Mouse (Mus musculus) urinary bladder, postnatal 14 days (tissue): ENCODE measurements around the gene Rims4.
A peak's percentile ranks its signal among the peaks of the same experiment; 100 is the strongest.

Experiments used
- DNase-seq: peaks from one replicate; pipeline ENCODE4 v3.0.0; 2021; ENCODE audit warnings: low spot score

Rims4 gene

DNA sequence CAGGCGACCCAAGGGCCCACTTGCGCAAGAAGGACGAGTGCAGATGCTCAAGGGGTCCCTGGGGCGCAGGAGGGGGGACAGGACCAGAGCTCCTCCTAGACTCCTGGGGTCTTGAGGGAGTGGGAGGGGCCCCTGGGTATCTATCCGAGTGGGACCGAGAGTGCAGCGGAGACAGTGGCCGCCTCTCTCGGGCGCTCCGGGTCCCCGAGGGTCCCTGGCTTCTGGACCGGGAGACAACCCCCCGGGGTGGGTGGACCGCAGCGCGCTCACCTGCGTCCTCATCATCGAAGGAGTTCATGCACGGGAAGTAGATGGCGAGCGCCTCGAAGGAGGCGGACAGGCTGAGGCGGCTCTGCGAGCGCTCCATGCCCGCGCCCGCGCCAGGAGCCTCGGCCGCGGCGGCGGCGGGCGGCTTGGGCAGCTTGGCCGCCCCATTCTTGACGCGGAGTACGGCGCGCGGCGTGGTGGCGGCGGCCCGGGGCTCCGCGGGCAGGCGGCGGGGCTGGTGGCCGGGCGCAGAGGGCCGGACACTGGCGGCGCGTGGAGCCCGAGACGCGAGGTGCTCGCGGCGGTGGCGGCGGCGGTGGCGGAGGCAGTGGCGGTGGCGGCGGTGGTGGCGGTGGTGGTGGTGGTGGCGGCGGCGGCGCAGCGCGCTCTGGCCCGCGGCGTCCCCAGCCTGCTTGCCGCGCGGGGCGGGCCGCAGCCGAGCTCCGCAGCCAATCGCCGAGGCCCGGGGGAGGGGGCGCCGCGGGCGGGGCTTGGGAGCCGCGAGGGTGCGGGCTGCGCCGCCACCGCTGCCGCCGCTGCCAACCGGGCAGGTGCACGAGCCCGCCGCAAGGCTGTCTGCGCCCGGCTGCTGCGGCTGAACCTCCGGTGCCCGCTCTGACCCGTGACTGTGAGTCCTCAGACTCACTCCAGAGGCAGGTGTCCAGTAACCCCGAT is at the start of gene Rims4:
Gene Rims4, minus strand, starts transcription at position 367 of the 942 bp plus-strand sequence.
- DNase-seq: peak; percentile 5

GRCm38 (mm10) chr2:163965706-163966105 is 47.2 kb upstream of the Rims4 start:
- no peak for DNase-seq

DNA sequence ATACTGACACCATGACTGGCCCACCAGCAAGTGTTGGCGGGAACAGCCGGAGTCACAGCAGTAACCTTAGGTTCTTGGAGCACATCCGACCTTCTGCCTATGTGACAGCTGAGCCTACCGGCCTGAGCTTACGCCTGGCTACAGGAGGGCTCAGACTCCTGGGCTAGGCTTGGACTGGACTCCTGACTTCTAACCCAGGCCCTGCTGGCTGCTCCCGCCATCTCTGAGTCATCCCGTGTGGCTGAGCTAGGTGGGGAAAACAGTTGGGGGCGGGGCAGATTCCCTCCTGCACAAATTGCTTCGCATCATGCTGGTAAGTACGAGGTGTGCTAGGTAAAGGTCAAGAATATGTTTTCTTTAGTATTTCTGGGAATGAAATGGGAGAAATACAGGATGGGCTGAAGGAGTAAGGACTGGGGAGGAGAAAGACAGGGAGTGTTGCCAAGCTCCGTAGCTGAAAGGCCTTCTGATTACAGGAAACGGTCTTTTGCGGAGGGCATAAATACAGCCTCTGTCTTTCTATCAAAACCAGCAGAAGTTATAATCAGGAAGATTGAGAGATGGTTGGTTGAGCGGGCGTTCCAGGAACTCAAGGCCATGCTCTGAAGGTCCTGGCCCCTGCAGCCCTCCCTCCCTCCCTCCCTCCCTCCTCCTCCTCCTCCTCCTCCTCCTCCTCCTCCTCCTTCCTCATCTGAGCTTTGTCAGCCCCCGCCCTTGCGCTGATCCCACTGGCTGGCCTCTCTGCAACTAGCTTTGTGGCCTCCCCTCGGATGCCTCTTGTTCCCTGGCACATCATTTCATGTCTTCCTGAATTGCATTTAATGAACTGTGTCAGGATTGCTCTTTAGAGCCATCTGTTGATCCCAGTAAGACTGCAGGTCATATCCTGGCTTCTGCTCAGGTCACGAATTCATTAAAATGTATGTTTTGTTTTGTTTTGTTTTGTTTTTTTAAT is 46.4 kb upstream of the Rims4 start:
- DNase-seq: no peak

DNA sequence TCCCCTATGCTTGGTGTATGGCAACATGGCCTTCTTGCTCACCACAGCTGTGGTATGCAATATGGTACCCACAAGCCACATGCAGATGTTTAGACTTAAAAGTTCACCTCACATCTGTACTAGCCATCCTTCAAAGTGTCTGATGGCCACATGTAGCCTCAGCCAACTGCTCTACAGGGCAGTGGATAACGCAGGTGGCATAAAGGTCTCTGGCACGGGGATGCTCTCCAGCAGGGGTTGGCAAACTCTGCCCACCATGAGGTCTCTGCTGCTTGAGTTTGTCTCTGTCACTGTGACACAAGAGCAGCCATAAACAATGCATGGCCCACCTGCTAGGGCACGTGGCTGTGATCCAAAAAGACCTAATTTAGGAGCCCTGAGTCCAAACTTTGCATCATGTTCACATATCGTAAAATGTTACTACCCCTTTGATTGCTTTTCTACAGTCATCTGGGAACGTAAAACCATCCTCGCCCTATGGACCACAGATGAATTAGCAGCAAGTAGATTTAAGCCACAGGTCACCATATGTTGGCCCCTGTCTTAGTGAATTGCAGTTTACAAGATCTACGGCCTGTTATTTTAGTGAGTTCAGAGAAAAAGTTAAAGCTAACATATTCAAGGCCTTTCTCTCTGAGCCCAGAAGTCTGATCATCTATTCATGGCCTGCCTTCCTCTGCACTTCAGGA is 35.3 kb upstream of the Rims4 start:
- no peak for DNase-seq

- peak; percentile 53 for DNase-seq
Measured at GRCm38 (mm10) chr2:163951770-163952169, 33.3 kb upstream of the Rims4 start.

DNA sequence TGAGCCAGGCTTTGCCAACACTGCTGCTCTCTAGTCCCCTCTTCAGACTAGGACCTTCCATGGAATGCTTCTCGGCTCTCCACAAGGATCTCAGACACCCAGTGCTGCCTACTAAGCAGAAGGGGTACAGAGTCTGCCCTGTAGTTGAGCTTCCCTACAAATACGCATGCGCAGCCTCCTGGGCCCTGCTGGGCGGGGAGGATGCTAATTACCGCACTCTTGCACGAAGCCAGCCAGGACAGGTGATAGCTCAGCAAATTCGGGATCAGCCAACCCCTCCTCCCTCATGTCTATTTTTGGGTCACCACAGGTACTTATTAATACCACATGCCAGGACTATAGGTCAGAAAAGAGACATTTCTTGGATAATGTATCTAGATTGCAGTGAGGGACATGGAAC is 29.5 kb upstream of the Rims4 start:
- DNase-seq: no peak

DNA sequence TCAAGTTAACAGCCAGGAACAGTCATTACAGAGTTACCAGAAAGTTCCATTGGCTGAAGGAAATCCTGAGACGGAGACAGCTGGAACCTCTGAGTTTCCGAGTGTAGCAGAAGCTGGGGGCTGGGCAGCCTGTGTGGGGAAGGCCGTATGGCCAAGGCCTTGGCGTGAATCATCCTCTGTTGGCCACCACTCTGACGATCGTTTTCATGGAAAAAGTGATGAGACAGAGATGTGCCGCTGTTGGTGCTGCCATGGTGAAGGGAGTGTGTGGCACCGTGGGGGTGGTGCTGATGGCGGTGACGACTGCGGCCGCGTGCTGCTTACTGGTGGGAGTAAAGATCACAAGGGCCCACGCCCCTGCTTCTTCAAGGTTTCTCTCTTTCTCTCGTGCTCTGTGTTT is 27.7 kb upstream of the Rims4 start:
- no peak for DNase-seq

DNA sequence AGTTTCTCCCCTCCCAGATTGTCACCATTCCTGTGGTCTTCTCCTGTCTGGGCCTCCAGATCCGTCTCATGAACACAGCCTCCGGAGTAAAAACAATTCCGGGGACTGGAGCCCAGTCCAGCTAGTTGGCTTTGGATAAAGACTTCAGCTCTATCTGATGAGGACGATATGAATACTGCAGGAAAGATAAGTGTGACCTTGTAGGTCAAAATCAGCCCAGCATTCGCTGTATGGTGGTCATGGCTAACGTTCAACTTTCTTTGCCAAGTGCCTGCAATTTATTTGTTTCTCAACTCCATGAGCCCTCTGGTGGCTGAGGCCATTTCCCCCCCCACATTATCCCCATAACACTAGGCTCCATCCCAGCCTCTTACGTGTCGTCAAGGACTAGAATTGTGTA is 26.0 kb upstream of the Rims4 start:
- DNase-seq: no peak

DNA sequence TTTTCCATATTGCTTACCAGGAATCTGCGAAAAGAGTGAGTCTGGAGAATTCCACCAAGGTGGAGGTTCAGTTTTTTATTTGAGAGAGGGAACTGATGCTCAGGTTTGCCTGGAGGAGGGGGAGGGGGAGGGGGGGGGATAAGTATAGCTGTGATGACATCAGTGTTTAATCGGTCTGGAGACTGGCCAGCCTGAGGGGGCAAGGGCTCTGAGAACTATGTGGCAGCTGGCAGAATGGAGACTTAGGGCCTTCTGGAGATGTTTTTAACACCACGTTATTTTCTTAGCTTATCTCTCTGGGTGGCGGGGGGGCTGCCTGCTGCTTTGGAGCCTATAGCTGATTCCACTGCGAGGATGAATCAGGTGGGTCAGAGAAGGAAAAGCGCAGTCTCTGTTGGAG is 24.6 kb upstream of the Rims4 start:
- no peak for DNase-seq

GRCm38 (mm10) chr2:163939522-163939921 is 21.0 kb upstream of the Rims4 start:
- DNase-seq: no peak

DNA sequence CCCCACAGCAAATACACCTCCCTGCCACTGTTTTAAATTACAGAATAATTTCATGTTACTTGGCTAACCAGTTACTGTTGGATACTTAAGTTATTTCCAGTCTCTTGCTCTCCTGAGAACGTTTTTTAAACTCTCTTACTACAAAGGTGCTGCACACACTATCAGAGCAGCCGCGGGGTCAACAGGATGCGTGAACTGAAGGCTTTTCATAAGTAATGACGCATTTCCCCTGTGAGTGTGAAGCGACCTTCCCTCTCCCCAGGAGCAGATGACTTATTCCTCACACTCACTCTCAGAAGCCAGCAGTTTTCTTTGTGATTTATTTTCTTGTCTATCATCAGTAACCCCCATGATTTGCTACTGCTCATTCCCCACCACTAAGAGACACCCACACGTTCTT is 13.7 kb upstream of the Rims4 start:
- DNase-seq: no peak

- DNase-seq: no peak
Measured at GRCm38 (mm10) chr2:163928464-163929200, 10.1 kb upstream of the Rims4 start.

- no peak for DNase-seq
Measured at GRCm38 (mm10) chr2:163925044-163925443, 6.6 kb upstream of the Rims4 start.

GRCm38 (mm10) chr2:163924531-163924930 is 6.0 kb upstream of the Rims4 start:
- no peak for DNase-seq

DNA sequence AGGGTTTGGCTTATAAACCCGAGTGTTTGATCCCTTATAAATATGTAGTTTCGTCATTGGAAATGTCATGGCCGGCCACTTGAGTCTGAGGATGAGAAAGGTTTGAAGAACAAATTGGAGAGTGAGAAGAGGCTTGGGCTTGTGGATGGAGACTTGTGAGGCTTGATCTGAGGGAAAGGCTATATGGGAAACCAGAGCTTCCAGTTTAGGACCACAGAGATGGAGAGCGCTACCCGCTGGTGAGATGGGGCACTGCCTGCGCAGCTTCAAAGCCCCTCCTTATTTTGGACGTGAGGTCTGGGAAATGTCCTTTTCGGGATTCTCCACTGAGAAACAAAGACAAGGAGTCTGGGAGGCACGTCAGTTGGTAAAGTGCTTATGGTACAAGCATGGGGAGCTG is 4.6 kb upstream of the Rims4 start:
- no peak for DNase-seq

- no peak for DNase-seq
Measured at GRCm38 (mm10) chr2:163919581-163919980, 1.1 kb upstream of the Rims4 start.

DNA sequence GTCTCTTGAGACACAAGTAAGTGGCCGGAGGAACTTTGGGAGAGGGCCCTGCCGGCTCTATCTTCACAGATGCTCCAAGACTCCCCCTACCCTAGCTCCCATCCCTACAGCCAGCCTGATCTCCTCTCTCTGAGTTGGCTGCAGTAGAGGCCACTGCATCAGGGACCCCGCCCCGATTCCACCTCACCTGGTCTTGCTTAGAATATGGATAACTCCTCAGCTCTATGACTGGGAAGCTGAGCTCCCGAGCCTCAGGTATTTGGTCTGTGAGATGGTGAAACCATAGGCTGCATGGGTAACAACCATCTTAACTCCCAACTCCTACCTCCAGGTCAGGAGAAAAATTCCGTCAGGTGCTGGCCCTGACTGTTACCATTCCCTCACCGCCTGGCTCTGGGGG is 1.8 kb downstream of the Rims4 start:
- DNase-seq: no peak

GRCm38 (mm10) chr2:163915294-163915791 is 3.1 kb downstream of the Rims4 start:
- DNase-seq: no peak

DNA sequence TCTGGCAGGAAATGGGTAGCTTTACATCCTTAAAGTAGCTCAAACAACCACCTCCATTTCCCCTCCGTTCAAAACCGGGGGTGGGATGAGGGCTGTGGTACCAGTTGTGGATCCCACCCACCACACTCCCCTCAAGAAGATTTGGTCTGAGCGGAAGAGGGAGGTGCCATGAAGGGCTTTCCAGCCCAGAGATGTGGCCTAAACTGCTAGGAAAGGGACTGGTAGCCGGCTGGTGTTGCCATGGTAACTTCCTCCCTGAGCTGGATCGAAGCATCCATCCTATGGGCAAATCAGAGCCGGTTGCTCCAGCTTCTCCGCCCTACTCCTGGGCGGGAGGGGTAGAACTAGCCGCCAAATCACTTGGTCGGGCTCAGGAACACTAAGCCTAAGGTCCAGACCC is 4.4 kb downstream of the Rims4 start:
- DNase-seq: no peak

DNA sequence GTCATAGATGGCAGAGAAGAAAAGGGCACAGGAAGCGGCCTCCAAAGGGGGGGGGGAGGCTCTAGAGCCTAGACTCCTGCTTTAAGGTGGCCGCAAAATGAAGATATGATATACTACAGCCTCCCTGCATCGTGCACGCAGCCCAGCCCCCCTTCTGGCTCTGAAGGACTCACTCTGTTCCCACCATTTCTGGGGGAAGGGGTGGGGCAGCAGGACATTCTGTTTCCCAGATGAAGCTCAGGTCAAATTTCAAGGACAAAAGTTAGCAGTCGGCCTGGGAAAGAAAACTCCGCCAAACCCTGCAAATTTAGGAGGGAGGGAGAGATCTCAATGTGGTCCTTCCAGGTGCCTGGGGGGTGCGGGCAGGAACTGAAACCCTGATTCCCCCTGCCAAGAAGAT is 4.8 kb downstream of the Rims4 start:
- DNase-seq: no peak

- DNase-seq: no peak
Measured at GRCm38 (mm10) chr2:163911826-163912444, 6.5 kb downstream of the Rims4 start.
